Mouse (Mus musculus) MEL (cell line): ENCODE data around the gene Pon2. TPM values are rescaled to one million over a fixed set of nuclear protein-coding genes. Genes with fewer than 3 reads are reported as not detected.

Experiments
- DNase-seq: peaks from one replicate; pipeline ENCODE4 v3.0.0; 2011; ENCODE audit warnings: low read depth, low spot score
- H3K27ac ChIP-seq: 2 replicates; pipeline ENCODE4 v1.5.1; 2012; ENCODE audit warnings: low read depth, mild to moderate bottlenecking, control low read depth, low read length, moderate library complexity; ENCODE audit not compliant: control insufficient read depth
- H3K27me3 ChIP-seq, 2 experiments: fragments of 150-350 bp in 1 of 2; sonication (generic) in 1 of 2; 2 replicates each; pipeline ENCODE4 v1.6.1; 2012; ENCODE audit warnings: low read length in 2 of 2, mild to moderate bottlenecking in 2 of 2, improper control_type of control experiment in 1 of 2, moderate library complexity in 1 of 2; ENCODE audit not compliant: insufficient read depth in 2 of 2, control insufficient read depth in 1 of 2
- H3K36me3 ChIP-seq, 2 experiments: 2 replicates each; pipeline ENCODE4 v1.6.1; 2012 to 2014; ENCODE audit warnings: low read length in 2 of 2, improper control_type of control experiment in 1 of 2, inconsistent platforms in 1 of 2, mild to moderate bottlenecking in 1 of 2; ENCODE audit not compliant: insufficient read depth in 2 of 2, control insufficient read depth in 1 of 2
- H3K4me1 ChIP-seq, 2 experiments: fragments of 150-350 bp in 1 of 2; sonication (generic) in 1 of 2; 2 replicates each; pipeline ENCODE4 v1.6.1; 2012; ENCODE audit warnings: low read length in 2 of 2, improper control_type of control experiment in 1 of 2, mild to moderate bottlenecking in 1 of 2; ENCODE audit not compliant: insufficient read depth in 2 of 2, control insufficient read depth in 1 of 2
- H3K4me3 ChIP-seq, 2 experiments: fragments of 150-350 bp in 1 of 2; sonication (generic) in 1 of 2; 2 replicates each; pipeline ENCODE4 v1.5.1; 2012; ENCODE audit warnings: low read depth in 2 of 2, low read length in 2 of 2, mild to moderate bottlenecking in 2 of 2, moderate library complexity in 2 of 2, control low read depth in 1 of 2, improper control_type of control experiment in 1 of 2; ENCODE audit not compliant: control insufficient read depth in 1 of 2, insufficient read depth in 1 of 2
- H3K79me2 ChIP-seq: 2 replicates; pipeline ENCODE4 v1.6.1; 2012; ENCODE audit warnings: mild to moderate bottlenecking, low read length, moderate library complexity; ENCODE audit not compliant: control insufficient read depth, poor library complexity, insufficient read depth
- H3K9ac ChIP-seq: 2 replicates; pipeline ENCODE4 v1.6.1; 2012; ENCODE audit warnings: low read depth, mild to moderate bottlenecking, control low read depth, low read length, moderate library complexity; ENCODE audit not compliant: control insufficient read depth, poor library complexity, severe bottlenecking
- H3K9me3 ChIP-seq: fragments of 150-350 bp; sonication (generic); replicated peaks from 2 replicates; pipeline ENCODE4 v1.6.1; 2012; ENCODE audit warnings: mild to moderate bottlenecking, low read length, improper control_type of control experiment, moderate library complexity; ENCODE audit not compliant: insufficient read depth
- BHLHE40 ChIP-seq: IDR thresholded peaks from 2 replicates; pipeline ENCODE4 v1.6.1; 2012; ENCODE audit warnings: low read depth, mild to moderate bottlenecking, inconsistent platforms, low read length, improper control_type of control experiment, borderline replicate concordance
- CHD1 ChIP-seq: IDR thresholded peaks from 2 replicates; pipeline ENCODE4 v1.6.1; 2012; ENCODE audit warnings: low read depth, mild to moderate bottlenecking, inconsistent platforms, low read length, improper control_type of control experiment
- E2F4 ChIP-seq: IDR thresholded peaks from 2 replicates; pipeline ENCODE4 v1.6.1; 2011; ENCODE audit warnings: low read depth, low read length, improper control_type of control experiment, borderline replicate concordance
- EP300 ChIP-seq, 2 experiments: IDR thresholded peaks; 2 replicates each; pipeline ENCODE4 v1.6.1; 2011; ENCODE audit warnings: improper control_type of control experiment in 2 of 2, low read length in 2 of 2, low read depth in 1 of 2, mild to moderate bottlenecking in 1 of 2
- ETS1 ChIP-seq: IDR thresholded peaks from 2 replicates; pipeline ENCODE4 v1.6.1; 2012; ENCODE audit warnings: low read depth, mild to moderate bottlenecking, inconsistent platforms, low read length, improper control_type of control experiment, moderate library complexity
- GABPA ChIP-seq: IDR thresholded peaks from 2 replicates; pipeline ENCODE4 v1.6.1; 2012; ENCODE audit warnings: low read depth, mild to moderate bottlenecking, inconsistent platforms, low read length, improper control_type of control experiment, moderate library complexity
- JUND ChIP-seq: IDR thresholded peaks from 2 replicates; pipeline ENCODE4 v1.6.1; 2011; ENCODE audit warnings: low read depth, mild to moderate bottlenecking, improper control_type of control experiment, low read length
- KAT2A ChIP-seq: conservative IDR thresholded peaks from 2 replicates; pipeline ENCODE4 v1.6.1; 2012; ENCODE audit warnings: low read depth, low read length, improper control_type of control experiment, inconsistent platforms
- MAZ ChIP-seq: IDR thresholded peaks from 2 replicates; pipeline ENCODE4 v1.6.1; 2012; ENCODE audit warnings: low read depth, mild to moderate bottlenecking, inconsistent platforms, low read length, improper control_type of control experiment
- MXI1 ChIP-seq: IDR thresholded peaks from 2 replicates; pipeline ENCODE4 v1.6.1; 2011; ENCODE audit warnings: mild to moderate bottlenecking, low read depth, low read length, improper control_type of control experiment
- MYB ChIP-seq: IDR thresholded peaks from 2 replicates; pipeline ENCODE4 v1.6.1; 2011; ENCODE audit warnings: mild to moderate bottlenecking, low read depth, low read length, improper control_type of control experiment
- MYC ChIP-seq: IDR thresholded peaks from 2 replicates; pipeline ENCODE4 v1.6.1; 2011; ENCODE audit warnings: low read depth, mild to moderate bottlenecking, low read length, improper control_type of control experiment, moderate library complexity
- POLR2A ChIP-seq, 2 experiments: IDR thresholded peaks; 2 replicates each; pipeline ENCODE4 v1.6.1; 2011 to 2012; ENCODE audit warnings: low read length in 2 of 2, mild to moderate bottlenecking in 2 of 2, control low read depth in 1 of 2, improper control_type of control experiment in 1 of 2, low read depth in 1 of 2, moderate library complexity in 1 of 2; ENCODE audit not compliant: control insufficient read depth in 1 of 2, insufficient read depth in 1 of 2, poor library complexity in 1 of 2
- POLR2AphosphoS5 ChIP-seq: IDR thresholded peaks from 2 replicates; pipeline ENCODE4 v1.6.1; 2012; ENCODE audit warnings: low read depth, borderline replicate concordance, mild to moderate bottlenecking, inconsistent platforms, low read length, moderate library complexity, mixed read lengths
- RCOR1 ChIP-seq: IDR thresholded peaks from 2 replicates; pipeline ENCODE4 v1.6.1; 2012; ENCODE audit warnings: low read depth, mild to moderate bottlenecking, inconsistent platforms, low read length, improper control_type of control experiment
- SIN3A ChIP-seq: IDR thresholded peaks from 2 replicates; pipeline ENCODE4 v1.6.1; 2012; ENCODE audit warnings: low read length, improper control_type of control experiment, inconsistent platforms
- SMC3 ChIP-seq: IDR thresholded peaks from 2 replicates; pipeline ENCODE4 v1.6.1; 2011; ENCODE audit warnings: low read depth, low read length, improper control_type of control experiment
- TBP ChIP-seq: IDR thresholded peaks from 2 replicates; pipeline ENCODE4 v1.8.0; 2011; ENCODE audit warnings: low read depth, low read length, improper control_type of control experiment
- USF1 ChIP-seq: IDR thresholded peaks from 2 replicates; pipeline ENCODE4 v1.6.1; 2014; ENCODE audit warnings: low read depth, mild to moderate bottlenecking, inconsistent platforms, low read length, improper control_type of control experiment, moderate library complexity
- USF2 ChIP-seq, 2 experiments: IDR thresholded peaks; 2 replicates each; pipeline ENCODE4 v1.6.1; 2011 to 2012; ENCODE audit warnings: improper control_type of control experiment in 2 of 2, low read length in 2 of 2, borderline replicate concordance in 1 of 2, inconsistent platforms in 1 of 2, low read depth in 1 of 2, mild to moderate bottlenecking in 1 of 2; ENCODE audit not compliant: insufficient read depth in 1 of 2
- ZKSCAN1 ChIP-seq: IDR thresholded peaks from 2 replicates; pipeline ENCODE4 v1.6.1; 2012; ENCODE audit warnings: low read depth, mild to moderate bottlenecking, inconsistent platforms, low read length, improper control_type of control experiment, moderate library complexity
- polyA plus RNA-seq, 2 experiments: library from polyadenylated mRNA; stranded (reverse) in 1 of 2; unstranded in 1 of 2; fragments of >175 nt in 1 of 2; fragments of >200 nt in 1 of 2; gene quantifications; 2 replicates each; pipeline versions ENCODE4 v1.2.1 to v1.2.4; 2012; ENCODE audit warnings: low replicate concordance in 2 of 2, low read depth in 1 of 2; ENCODE audit not compliant: insufficient read length in 2 of 2, insufficient read depth in 1 of 2, missing spikeins in 1 of 2
- total RNA-seq: library from RNA; depleted of rRNA; stranded (reverse); fragments of 300-350 nt; gene quantifications from 2 replicates; pipeline ENCODE4 v1.2.3, GENCODE M21; 2012

The Pon2 gene
- total and polyA plus RNA-seq, 3 experiments, result 14.4 to 21.2 TPM; not detected in 1

DNA sequence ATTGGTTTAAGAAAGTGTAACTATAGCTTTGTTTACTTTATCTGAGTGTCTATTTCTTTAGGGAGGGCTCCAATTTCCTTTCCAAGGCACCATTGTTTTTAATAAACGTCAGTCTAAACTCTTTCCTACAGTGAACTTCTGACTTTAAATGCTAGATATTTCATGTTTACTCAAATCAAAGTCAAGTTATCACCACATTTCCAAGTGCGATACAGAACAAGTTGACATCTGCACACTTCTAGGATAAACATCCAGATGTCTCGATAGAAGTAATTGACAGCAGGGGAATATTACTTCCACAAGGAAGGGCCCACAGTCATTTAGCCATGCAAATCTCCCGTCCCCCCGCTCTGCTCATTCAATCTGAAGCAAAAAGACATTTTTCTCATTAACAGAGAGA, 20.3 kb downstream of the Pon2 start:
- no peaks in the 10 kb centered on the region for H3K27me3 ChIP-seq
- TF ChIP-seq CHD1 (no peak), POLR2A (IDR thresholded peaks at IDR 0.05; ENCODE audit: control insufficient read depth in 1 of 2, insufficient read depth in 1 of 2, low read depth in 1 of 2, low read length in 2 of 2, poor library complexity in 1 of 2) (no peak), MYC (no peak), USF2 (IDR thresholded peaks at IDR 0.05; ENCODE audit: borderline replicate concordance in 1 of 2, insufficient read depth in 1 of 2, low read depth in 1 of 2, low read length in 2 of 2) (no peak), SMC3 (no peak), SIN3A (no peak), GABPA (no peak), MYB (no peak), JUND (no peak), ZKSCAN1 (no peak), POLR2AphosphoS5 (no peak), MAZ (no peak), RCOR1 (no peak), TBP (no peak), E2F4 (no peak), EP300 (IDR thresholded peaks at IDR 0.05; ENCODE audit: low read depth in 1 of 2, low read length in 2 of 2) (no peak), MXI1 (no peak), ETS1 (no peak), BHLHE40 (no peak), USF1 (no peak)
- no peaks in the 10 kb centered on the region for H3K4me1 ChIP-seq
- no peak overlapping the region for H3K4me3 ChIP-seq
- no peak for DNase-seq
- H3K9me3 ChIP-seq, result no peaks in the 10 kb centered on the region
- no peak overlapping the region for H3K27ac ChIP-seq
- H3K36me3 ChIP-seq, result peaks cover 0 to 19% of the 10 kb centered on the region in 2 experiments; a peak in 1 of 4 replicates
- no peaks in the 10 kb centered on the region for H3K79me2 ChIP-seq
- no peak overlapping the region for H3K9ac ChIP-seq

DNA sequence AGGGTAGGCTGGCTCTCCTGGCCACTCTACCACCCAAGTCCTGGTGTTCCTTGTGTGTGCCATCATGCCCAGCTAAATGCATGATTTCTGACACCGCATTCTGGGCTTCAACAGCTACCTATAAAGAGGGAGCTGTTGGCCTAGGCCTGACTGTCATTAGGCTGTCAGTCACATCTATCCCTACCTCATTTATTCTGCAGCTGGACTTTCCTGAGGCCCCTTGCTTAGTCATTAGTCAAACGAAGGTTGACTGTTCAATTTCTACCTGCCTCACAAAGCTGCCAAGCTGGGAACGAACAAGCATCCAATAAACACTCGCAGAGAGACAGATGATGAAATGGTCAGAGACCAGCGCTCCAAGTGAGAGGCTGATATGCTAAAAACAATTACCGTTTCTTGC, 28.6 kb downstream of the Pon2 start:
- DNase-seq, result no peak
- no peaks in the 10 kb centered on the region for H3K4me1 ChIP-seq
- H3K4me3 ChIP-seq, result no peak overlapping the region
- H3K79me2 ChIP-seq, result no peaks in the 10 kb centered on the region
- no peaks in the 10 kb centered on the region for H3K9me3 ChIP-seq
- peaks cover 0 to 6% of the 10 kb centered on the region in 2 experiments; a peak in 2 of 4 replicates for H3K36me3 ChIP-seq
- H3K9ac ChIP-seq, result no peak overlapping the region
- TF ChIP-seq BHLHE40 (no peak), KAT2A (no peak)
- H3K27ac ChIP-seq, result no peak overlapping the region
- no peaks in the 10 kb centered on the region for H3K27me3 ChIP-seq
